Mouse (Mus musculus) forebrain, embryonic 14.5 days (tissue): Measurements from ENCODE around the gene Kpnb1. TPM values are rescaled to one million over a fixed set of nuclear protein-coding genes. Genes with fewer than 3 reads are reported as not detected.

Experiments
- ATAC-seq: fragments of 200-750 bp; cut with Nextera tagmentation; 2 replicates; pipeline ENCODE4 v1.8.0; 2017; ENCODE audit warnings: mild to moderate bottlenecking, moderate library complexity
- DNase-seq: peaks from one replicate; pipeline ENCODE4 v3.0.0-alpha.2; 2015; ENCODE audit warnings: low spot score
- H3K27ac ChIP-seq: fragments of 300-500 bp; sonication (generic); 2 replicates; pipeline ENCODE4 v1.5.1; 2014; ENCODE audit warnings: low read depth, mild to moderate bottlenecking, control low read depth, low read length, moderate library complexity
- H3K27me3 ChIP-seq: fragments of 300-500 bp; sonication (generic); replicated peaks from 2 replicates; pipeline ENCODE4 v1.6.1; 2014; ENCODE audit warnings: low read length, control low read depth, mixed read lengths; ENCODE audit not compliant: control insufficient read depth, insufficient read depth
- H3K36me3 ChIP-seq: fragments of 300-500 bp; sonication (generic); 2 replicates; pipeline ENCODE4 v1.6.1; 2014; ENCODE audit warnings: low read length, control low read depth; ENCODE audit not compliant: control insufficient read depth, insufficient read depth
- H3K4me1 ChIP-seq: fragments of 300-500 bp; sonication (generic); 2 replicates; pipeline ENCODE4 v1.6.1; 2014; ENCODE audit warnings: antibody characterized with exemption, low read length, control low read depth; ENCODE audit not compliant: control insufficient read depth, insufficient read depth
- H3K4me2 ChIP-seq: fragments of 300-500 bp; sonication (generic); 2 replicates; pipeline ENCODE4 v1.6.1; 2014; ENCODE audit warnings: mild to moderate bottlenecking, control low read depth, low read length
- H3K4me3 ChIP-seq: fragments of 300-500 bp; sonication (generic); 2 replicates; pipeline ENCODE4 v1.5.1; 2014; ENCODE audit warnings: low read depth, low read length, control low read depth
- H3K9ac ChIP-seq: fragments of 300-500 bp; sonication (generic); 2 replicates; pipeline ENCODE4 v1.6.1; 2014; ENCODE audit warnings: mild to moderate bottlenecking, low read length, control low read depth, moderate library complexity
- H3K9me3 ChIP-seq: fragments of 300-500 bp; sonication (generic); replicated peaks from 2 replicates; pipeline ENCODE4 v1.6.1; 2016; ENCODE audit warnings: low read length, control low read depth, mixed read lengths; ENCODE audit not compliant: control insufficient read depth
- WGBS: fragments of 180-500 bp; shearing (Covaris S2); extraction: QIAGEN DNeasy Blood & Tissue Kit; methylation state at CpG from one replicate; pipeline ENCODE4 v1.1.7; 2014; 5-methylcytosine and 5-hydroxymethylcytosine counted together
- polyA plus RNA-seq: library from polyadenylated mRNA; unstranded; fragments of >200 nt; fragmentation: Nextera tagmentation; extraction: Ambion mirVana; gene quantifications from 2 replicates; pipeline ENCODE4 v1.2.1, GENCODE M21; 2014

Kpnb1 gene
- polyA plus RNA-seq, 1 experiment from 2014 or later: 41.9 TPM

DNA sequence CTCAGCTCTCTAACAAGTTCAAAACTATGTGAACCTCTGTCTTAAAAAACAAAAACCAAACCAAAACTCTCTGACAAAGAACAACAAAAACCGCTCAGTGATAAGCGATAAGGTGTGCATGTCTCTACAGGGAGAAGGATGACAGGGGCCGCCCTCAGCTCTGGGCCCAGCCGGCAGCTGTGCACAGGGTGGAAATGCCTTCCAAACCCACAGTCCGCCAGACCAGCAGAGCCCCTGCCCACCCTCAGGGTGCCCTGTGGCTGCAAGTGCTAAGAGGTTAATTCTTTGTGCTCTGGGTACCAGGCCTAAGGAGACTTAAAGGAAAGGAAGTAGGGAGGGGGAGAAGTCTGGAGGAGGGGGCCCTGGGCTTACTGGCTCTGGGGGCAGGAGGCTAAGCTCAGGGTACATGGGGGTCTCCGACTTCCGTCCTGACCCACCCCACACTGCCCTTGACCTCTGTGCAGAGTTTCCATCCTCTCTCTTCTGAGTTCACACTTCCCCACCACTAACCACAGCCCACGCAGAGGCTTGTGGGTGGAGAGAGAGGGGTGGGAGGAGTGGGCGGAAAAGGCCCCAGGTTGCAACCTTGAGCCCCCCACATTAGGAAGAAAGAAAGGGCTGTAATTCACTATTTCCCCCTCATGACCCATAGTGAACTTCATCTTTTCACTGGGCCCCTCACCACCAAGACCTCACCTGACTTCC lies 44.3 kb downstream of the Kpnb1 start:
- Histone ChIP-seq H3K4me1 (peaks cover 9% of the 10 kb centered on the region), H3K4me3 (no peak overlapping the region), H3K4me2 (no peak overlapping the region), H3K27me3 (0 out of 2 replicates have a peak, but pooled peaks cover 8% of the 10 kb centered on the region), H3K36me3 (peaks cover 41% of the 10 kb centered on the region), H3K9me3 (no peaks in the 10 kb centered on the region), H3K9ac (no peak overlapping the region), H3K27ac (no peak overlapping the region)
- ATAC-seq: no peak
- WGBS: 84% methylated on average over 9 of the region's 9 CpGs
- no peak for DNase-seq

DNA sequence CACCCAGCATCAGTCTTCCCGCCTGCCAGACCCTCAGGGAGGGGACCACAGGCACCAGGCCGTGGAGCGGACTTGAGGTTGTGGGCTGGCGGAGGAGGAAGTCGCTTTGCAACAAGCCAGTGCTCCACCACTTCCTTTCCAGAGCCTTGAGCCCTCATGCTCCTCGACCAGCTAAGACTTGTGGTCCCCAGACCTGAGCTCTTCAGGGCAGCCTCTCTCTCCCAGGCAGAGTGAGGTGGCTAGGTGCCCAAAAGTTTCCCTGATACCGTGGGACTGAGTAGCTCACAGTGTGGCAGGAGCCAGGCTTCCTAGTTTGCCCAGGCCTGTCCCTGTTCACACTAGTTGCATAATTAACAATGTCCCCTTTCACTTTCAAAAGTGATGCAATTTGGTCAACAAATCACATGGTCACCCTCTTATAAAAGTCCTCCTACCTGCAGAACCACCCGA lies 45.5 kb downstream of the Kpnb1 start:
- no peak for ATAC-seq

DNA sequence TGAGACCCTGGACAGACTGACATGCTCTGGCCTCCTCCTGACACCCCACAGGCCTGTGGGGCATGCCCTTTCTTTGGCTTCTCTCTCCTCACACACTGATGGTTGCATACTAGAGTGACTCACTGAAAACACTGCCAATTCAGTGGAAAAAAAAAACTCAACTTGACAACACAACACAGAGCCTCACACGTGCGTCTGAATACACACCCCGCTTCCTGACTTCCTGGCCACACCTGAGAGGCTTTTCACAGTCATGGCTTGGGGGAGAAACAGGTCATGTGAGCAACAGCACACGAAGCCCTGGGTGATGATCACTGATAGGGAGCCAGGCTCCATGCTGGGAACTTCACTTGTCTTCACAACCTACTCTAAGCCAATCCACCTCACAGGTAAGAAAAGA lies 46.9 kb downstream of the Kpnb1 start:
- H3K27me3 ChIP-seq: 0 out of 2 replicates have a peak, but pooled peaks cover 8% of the 10 kb centered on the region
- H3K4me2 ChIP-seq: no peak overlapping the region
- H3K4me1 ChIP-seq: peaks cover 9% of the 10 kb centered on the region
- H3K27ac ChIP-seq: no peak overlapping the region
- ATAC-seq: no peak
- peaks cover 40% of the 10 kb centered on the region for H3K36me3 ChIP-seq
- H3K4me3 ChIP-seq: no peak overlapping the region
- H3K9me3 ChIP-seq: no peaks in the 10 kb centered on the region
- no peak for DNase-seq
- WGBS: 73% methylated on average over 4 of the region's 4 CpGs
- no peak overlapping the region for H3K9ac ChIP-seq

More for the DNA sequence above, 45.5 kb downstream of the Kpnb1 start:
- H3K9me3 ChIP-seq: no peaks in the 10 kb centered on the region
- no peak for DNase-seq
- no peak overlapping the region for H3K4me2 ChIP-seq
- H3K27me3 ChIP-seq: 0 out of 2 replicates have a peak, but pooled peaks cover 8% of the 10 kb centered on the region
- 77% methylated on average over 8 of the region's 8 CpGs for WGBS
- H3K27ac ChIP-seq: no peak overlapping the region
- no peak overlapping the region for H3K4me3 ChIP-seq
- peaks cover 42% of the 10 kb centered on the region for H3K36me3 ChIP-seq
- no peak overlapping the region for H3K9ac ChIP-seq
- H3K4me1 ChIP-seq: peaks cover 9% of the 10 kb centered on the region

DNA sequence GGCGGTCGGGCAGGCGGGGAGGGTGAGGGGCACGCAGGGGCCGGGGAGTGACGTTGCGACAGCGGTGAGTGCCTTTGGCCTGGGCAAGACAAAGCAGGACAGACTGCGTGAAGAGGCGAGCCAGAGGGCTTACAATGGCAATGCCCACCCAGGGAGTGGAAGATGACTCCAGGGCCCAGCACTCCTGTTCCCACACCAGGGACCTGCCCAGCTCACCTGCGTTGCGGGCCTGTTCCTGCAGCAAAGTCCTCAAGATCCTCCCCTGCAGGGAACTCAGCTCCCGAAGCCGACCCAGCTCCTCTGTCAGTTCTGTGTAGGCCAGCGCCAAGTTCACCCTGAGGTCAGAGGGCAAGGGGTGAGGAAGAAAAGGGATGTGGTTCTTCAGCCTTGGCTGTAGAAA lies 48.4 kb downstream of the Kpnb1 start:
- no peak for DNase-seq

DNA sequence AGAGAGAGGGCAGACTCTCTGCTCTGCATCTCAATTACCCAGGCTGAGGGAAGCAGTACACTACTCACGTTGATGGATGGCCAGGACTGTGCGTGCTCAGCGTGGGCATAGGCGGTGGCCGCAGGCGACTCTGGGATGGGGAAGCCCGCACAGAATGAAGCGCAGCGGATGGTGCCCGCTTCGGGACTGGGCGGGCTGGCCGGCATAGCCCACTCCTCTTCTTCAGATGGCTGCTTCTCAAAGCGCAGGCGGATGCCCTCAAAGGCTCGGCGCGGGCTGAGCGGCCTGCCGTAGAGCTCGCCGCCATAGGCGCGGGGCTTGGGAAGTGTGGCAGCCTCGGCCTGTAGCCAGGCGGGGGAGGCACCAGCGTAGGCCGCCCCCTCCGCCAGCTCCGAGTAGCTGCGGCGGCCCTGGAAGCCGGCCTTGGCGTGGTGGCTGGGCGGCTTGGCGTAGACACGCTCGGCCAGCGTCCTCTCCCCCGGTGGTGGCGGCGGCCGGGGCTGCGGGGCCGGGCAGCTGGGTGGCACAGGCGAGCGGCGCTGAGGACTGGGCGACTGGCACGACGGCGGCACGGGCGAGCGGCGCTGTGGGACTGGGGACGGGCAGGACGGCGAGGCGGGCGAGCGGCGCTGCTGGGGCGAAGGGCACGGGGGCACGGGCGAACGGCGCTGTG lies 49.0 kb downstream of the Kpnb1 start:
- Histone ChIP-seq H3K4me2 (peak overlapping the region; percentile 76), H3K9me3 (no peaks in the 10 kb centered on the region), H3K4me1 (peaks cover 9% of the 10 kb centered on the region), H3K27me3 (0 out of 2 replicates have a peak, but pooled peaks cover 8% of the 10 kb centered on the region), H3K27ac (peak overlapping the region; percentile 33; the same call in 1 of the 2 replicates), H3K36me3 (peaks cover 20% of the 10 kb centered on the region; the same call in 1 of the 2 replicates), H3K4me3 (peak overlapping the region; percentile 35), H3K9ac (peak overlapping the region; percentile 71)
- DNase-seq: peak; percentile 62
- WGBS: 3% methylated on average over 63 of the region's 69 CpGs
- ATAC-seq: peak; percentile 69

More for the DNA sequence above, 48.4 kb downstream of the Kpnb1 start:
- WGBS: 6% methylated on average over 15 of the region's 15 CpGs
- Histone ChIP-seq H3K9ac (peak overlapping the region; percentile 71), H3K4me2 (peak overlapping the region; percentile 76), H3K27me3 (0 out of 2 replicates have a peak, but pooled peaks cover 8% of the 10 kb centered on the region), H3K4me1 (peaks cover 9% of the 10 kb centered on the region), H3K27ac (no peak overlapping the region), H3K36me3 (peaks cover 24% of the 10 kb centered on the region; the same call in 1 of the 2 replicates), H3K9me3 (no peaks in the 10 kb centered on the region), H3K4me3 (peak overlapping the region; percentile 35)
- ATAC-seq: no peak

DNA sequence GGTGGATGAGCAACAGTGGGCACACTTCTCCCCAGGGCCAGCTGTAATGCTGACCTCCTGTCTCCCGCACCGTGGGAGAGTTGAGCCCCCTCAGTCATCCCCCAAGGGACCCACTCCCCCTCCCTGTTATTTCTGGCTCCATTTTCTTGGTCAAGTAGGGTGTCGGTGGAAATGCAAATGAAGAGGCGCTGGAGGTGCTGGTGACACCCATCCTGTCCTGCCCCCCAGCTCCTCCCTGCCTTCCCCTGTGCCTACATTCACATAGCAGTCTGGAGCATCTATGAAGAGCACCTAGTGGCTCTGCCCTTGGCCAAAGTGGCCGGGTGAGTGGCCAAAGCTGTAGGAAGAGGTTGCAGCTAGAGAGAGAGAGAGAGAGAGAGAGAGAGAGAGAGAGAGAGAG lies 54.4 kb downstream of the Kpnb1 start:
- WGBS: 69% methylated on average over 5 of the region's 5 CpGs
- no peak for DNase-seq
- ATAC-seq: no peak

DNA sequence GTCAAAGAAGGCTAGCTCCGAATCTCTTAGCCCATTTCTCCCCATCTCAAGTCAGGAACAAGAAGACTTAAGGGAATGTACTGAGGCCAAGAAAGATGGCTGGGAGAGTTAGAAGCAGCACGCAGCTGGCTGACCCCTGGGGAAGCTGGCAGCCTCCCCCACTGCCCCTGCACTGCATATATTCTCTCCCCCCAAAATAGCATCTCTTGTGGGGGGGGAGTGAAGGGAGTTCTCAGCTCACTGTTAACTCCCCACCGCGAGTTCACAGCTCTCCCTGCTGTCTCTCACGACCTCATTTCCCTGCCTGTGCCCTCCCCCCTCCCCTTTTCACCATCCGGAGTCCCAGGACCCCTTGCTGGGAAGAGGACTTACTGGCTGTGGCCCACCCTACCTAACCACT lies 55.5 kb downstream of the Kpnb1 start:
- H3K36me3 ChIP-seq: 0 out of 2 replicates have a peak, but pooled peaks cover 6% of the 10 kb centered on the region
- H3K4me1 ChIP-seq: no peaks in the 10 kb centered on the region
- no peak overlapping the region for H3K9ac ChIP-seq
- H3K27ac ChIP-seq: no peak overlapping the region
- 24% methylated on average over 6 of the region's 6 CpGs for WGBS
- no peak overlapping the region for H3K4me2 ChIP-seq
- H3K9me3 ChIP-seq: no peaks in the 10 kb centered on the region
- H3K27me3 ChIP-seq: no peaks in the 10 kb centered on the region
- ATAC-seq (no peak), DNase-seq (no peak)
- H3K4me3 ChIP-seq: no peak overlapping the region

More for the DNA sequence above, 54.4 kb downstream of the Kpnb1 start:
- Histone ChIP-seq H3K4me2 (no peak overlapping the region), H3K36me3 (0 out of 2 replicates have a peak, but pooled peaks cover 10% of the 10 kb centered on the region), H3K9me3 (no peaks in the 10 kb centered on the region), H3K27me3 (no peaks in the 10 kb centered on the region), H3K4me1 (no peaks in the 10 kb centered on the region), H3K27ac (no peak overlapping the region), H3K4me3 (no peak overlapping the region), H3K9ac (no peak overlapping the region)

DNA sequence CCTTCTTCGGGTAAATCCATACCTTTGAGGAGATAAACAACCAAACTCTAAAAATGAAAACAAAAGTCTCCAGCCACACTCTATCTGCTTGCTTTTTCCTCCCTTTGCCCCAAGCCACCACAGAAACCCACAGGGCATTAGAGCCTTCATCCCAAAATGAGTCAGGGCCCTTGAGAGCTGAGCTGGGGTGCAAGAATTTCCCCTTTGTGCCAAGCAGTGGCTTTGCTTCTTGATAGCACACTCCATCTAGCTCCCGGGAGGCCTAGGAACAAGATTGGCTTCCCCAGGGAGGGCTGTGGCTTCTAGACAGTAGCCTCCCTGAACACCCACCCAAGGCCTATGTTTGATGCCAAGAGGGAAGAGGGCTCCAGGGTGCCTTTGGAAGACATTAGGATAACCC lies 56.0 kb downstream of the Kpnb1 start:
- Histone ChIP-seq H3K36me3 (0 out of 2 replicates have a peak, but pooled peaks cover 2% of the 10 kb centered on the region), H3K4me1 (peaks cover 3% of the 10 kb centered on the region; the same call in 1 of the 2 replicates), H3K9me3 (no peaks in the 10 kb centered on the region), H3K4me3 (no peak overlapping the region), H3K27me3 (0 out of 2 replicates have a peak, but pooled peaks cover 2% of the 10 kb centered on the region), H3K4me2 (no peak overlapping the region), H3K27ac (no peak overlapping the region), H3K9ac (no peak overlapping the region)
- ATAC-seq (no peak), DNase-seq (no peak)
- WGBS: 76% methylated on average over 2 of the region's 2 CpGs
